In the genomic region with DNA sequence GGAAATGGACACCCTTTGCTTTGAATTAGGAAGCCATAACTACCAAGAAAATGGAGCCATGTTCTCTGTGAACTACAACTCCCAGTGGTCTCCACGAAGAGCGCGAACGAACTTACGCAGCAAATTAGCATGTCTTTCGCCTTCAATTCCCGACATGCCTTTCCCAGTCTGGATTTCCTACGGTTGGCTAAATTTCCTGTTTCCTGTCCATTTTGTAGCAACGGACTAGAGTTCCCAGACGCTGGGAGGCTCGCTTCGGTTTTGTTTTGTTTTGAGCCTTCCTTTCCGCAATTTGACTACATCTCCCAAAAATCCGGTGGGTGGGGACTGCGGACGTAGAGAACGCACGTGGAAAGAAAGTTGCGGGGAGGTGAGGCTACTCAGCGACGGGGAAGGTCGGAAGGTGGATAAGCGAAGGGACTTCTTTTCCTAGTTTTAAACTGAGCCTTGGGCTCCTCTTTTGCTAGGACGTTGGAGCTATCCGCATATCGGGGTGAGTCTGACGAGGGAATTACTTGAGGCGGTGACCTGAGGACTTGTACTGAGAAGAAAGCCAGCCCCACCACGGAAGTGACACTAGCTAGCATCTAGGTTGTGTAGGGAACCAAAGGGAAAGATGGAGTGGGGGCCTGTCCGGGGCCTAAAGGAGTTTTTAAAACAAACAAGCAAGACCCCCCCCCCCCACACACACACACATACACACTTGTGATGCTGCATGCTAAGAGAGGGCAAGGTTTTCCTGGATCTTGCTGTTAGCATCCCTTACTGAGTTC, we compare ENCODE assay signal across 8 mouse cellular contexts. TPM values are rescaled to one million over a fixed set of nuclear protein-coding genes. Genes with fewer than 3 reads are reported as not detected.
DNase-seq lines count a peak whose midpoint lies in the region; ATAC-seq and TF ChIP-seq lines count a peak whose summit lies in the region.

A gene (plus strand): TSS at position 171 of the 773 bp plus-strand sequence.

- peak within 1 kb of the TSS; percentile 66 for H3K4me2 ChIP-seq in forebrain, postnatal 0 days (ENCODE audit: low read depth)
- peak within 1 kb of the TSS; percentile 79 for H3K4me2 ChIP-seq in lung, embryonic 15.5 days

- H3K4me1 ChIP-seq in G1E (ENCODE audit: insufficient read depth, low read depth, low read length), result peaks cover 58% of the 10 kb centered on the region
- 0 out of 2 replicates have a peak, but pooled peaks cover 3% of the 10 kb centered on the region for H3K4me1 ChIP-seq in forebrain, postnatal 0 days (ENCODE audit: insufficient read depth)
- peaks cover 15% of the 10 kb centered on the region for H3K4me1 ChIP-seq in lung, embryonic 15.5 days

- H3K9ac ChIP-seq in forebrain, postnatal 0 days, result peak within 1 kb of the TSS; percentile 56
- peak within 1 kb of the TSS; percentile 71 for H3K9ac ChIP-seq in lung, embryonic 15.5 days

- TF ChIP-seq CTCF in G1E (IDR thresholded peaks at IDR 0.05; ENCODE audit: low read depth, low read length), result no peak
- TF ChIP-seq CTCF in forebrain, postnatal 0 days (IDR thresholded peaks at IDR 0.05; ENCODE audit: low read depth), result no peak

- no peaks in the 10 kb centered on the region for H3K27me3 ChIP-seq in G1E (ENCODE audit: insufficient read depth, low read length)
- no peaks in the 10 kb centered on the region for H3K27me3 ChIP-seq in forebrain, postnatal 0 days (ENCODE audit: insufficient read depth, low read length)
- H3K27me3 ChIP-seq in lung, embryonic 15.5 days, result no peaks in the 10 kb centered on the region

- WGBS in forebrain, postnatal 0 days, result under 1% methylated on average over 30 of the region's 30 CpGs
- WGBS in lung, embryonic 15.5 days, result under 1% methylated on average over 30 of the region's 30 CpGs

- peak within 1 kb of the TSS; percentile 70 for H3K27ac ChIP-seq in forebrain, postnatal 0 days (ENCODE audit: low read depth, low read length)
- H3K27ac ChIP-seq in lung, embryonic 15.5 days, result peak within 1 kb of the TSS; percentile 86

- H3K36me3 ChIP-seq in G1E (replicated peaks), result peaks cover 81% of the 10 kb centered on the region
- H3K36me3 ChIP-seq in forebrain, postnatal 0 days (ENCODE audit: insufficient read depth), result peaks cover 45% of the 10 kb centered on the region
- peaks cover 58% of the 10 kb centered on the region for H3K36me3 ChIP-seq in lung, embryonic 15.5 days

- peak; percentile 50 for DNase-seq in G1E (ENCODE audit: low spot score)
- peak; percentile 78 to 88 for DNase-seq in cerebellum, adult 18-20 months
- peak; percentile 95 for DNase-seq in forebrain, postnatal 0 days
- peak; percentile 76 for DNase-seq in heart, postnatal 4 days
- peak; percentile 88 to 93 for DNase-seq in layer of hippocampus, adult 8-10 months (ENCODE audit: low spot score in 2 of 2)
- peak; percentile 81 for DNase-seq in ovary, adult 18-20 months (ENCODE audit: low spot score)
- peak; percentile 81 for DNase-seq in thymus, postnatal 0 days (ENCODE audit: low spot score)

- peak within 1 kb of the TSS; percentile 73 for H3K4me3 ChIP-seq in G1E (ENCODE audit: low read depth, low read length)
- peak within 1 kb of the TSS; percentile 50 for H3K4me3 ChIP-seq in forebrain, postnatal 0 days (ENCODE audit: low read depth, low read length)
- H3K4me3 ChIP-seq in lung, embryonic 15.5 days, result peak within 1 kb of the TSS; percentile 76

- peak; percentile 64 for ATAC-seq in G1E (ENCODE audit: extremely low read depth, insufficient number of reproducible peaks, low FRiP score, poor library complexity, severe bottlenecking)
- ATAC-seq in forebrain, postnatal 0 days, result peak; percentile 95
- peak; percentile 87 for ATAC-seq in lung, embryonic 15.5 days (ENCODE audit: borderline replicate concordance, extremely low read depth, low FRiP score, low TSS enrichment)

- no peaks in the 10 kb centered on the region for H3K9me3 ChIP-seq in G1E (replicated peaks)
- no peaks in the 10 kb centered on the region for H3K9me3 ChIP-seq in forebrain, postnatal 0 days (ENCODE audit: low read length)
- no peaks in the 10 kb centered on the region for H3K9me3 ChIP-seq in lung, embryonic 15.5 days

RNA-seq across cellular contexts. Expression of the gene that starts here (rescaled TPM):
- total RNA-seq in G1E (2014; fragmentation: Nextera tagmentation) (289 and 317 TPM in 2 replicates), G1E (2017) (183 and 204 TPM in 2 replicates)
- 21.2 and 24.9 TPM in 2 replicates for polyA plus RNA-seq in G1E (2012)
- total RNA-seq in forebrain, postnatal 0 days (2014; rRNA removed), result 47.0 and 68.4 TPM in 2 replicates
- 43.4 and 45.7 TPM in 2 replicates for polyA plus RNA-seq in forebrain, postnatal 0 days (2015; fragmentation: Nextera tagmentation; extraction: Ambion mirVana)
- total RNA-seq in heart, postnatal 4 days (2021), result 10 to 100 TPM; 68.2 to 68.9 TPM
- 10 to 100 TPM; 58.6 to 59.7 (median 59.5) TPM for total RNA-seq in layer of hippocampus, adult 8-10 months (2022)
- 70.5 and 70.9 TPM in 2 replicates for polyA plus RNA-seq in lung, embryonic 15.5 days (2015; fragmentation: Nextera tagmentation; extraction: Ambion mirVana)
- polyA plus RNA-seq in thymus, postnatal 0 days (2015; fragmentation: Nextera tagmentation; extraction: Ambion mirVana), result 107 and 108 TPM in 2 replicates

Comparison
In these comparisons a context has a peak if more than half of its experiments do, and no peak if none do; other contexts are left out.
1. Peak in every context shown above with its lines: DNase-seq, ATAC-seq, H3K4me3 ChIP-seq and H3K27ac ChIP-seq.